Mouse (Mus musculus): ENCODE measurements around the gene Pde3b.
"Not testable (repeated sequence)": the region's sequence is repeated elsewhere in the genome, so short reads cannot be mapped to it uniquely, and the experiment has no call there.

Pde3b gene

DNA sequence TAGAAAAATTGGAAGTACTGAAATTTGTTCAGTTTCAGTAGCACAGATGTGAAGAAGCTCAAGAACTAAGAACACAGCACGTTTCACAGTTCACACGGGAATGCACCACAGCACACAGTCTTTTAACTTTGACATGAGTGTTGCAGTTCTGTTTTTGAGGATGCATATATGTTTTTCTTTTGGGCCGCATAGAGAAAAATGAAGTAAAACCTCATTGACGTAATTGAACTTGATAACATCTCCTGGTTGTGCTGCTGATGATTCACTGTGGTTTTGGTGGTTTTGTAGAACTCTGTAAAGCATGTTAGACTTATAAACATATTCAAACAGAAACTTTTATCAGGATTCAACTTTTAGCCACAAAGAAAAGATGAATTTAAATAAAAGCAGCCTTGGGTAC lies 64.7 kb downstream of the Pde3b start:
- DNase-seq (ENCODE audit: low spot score in 2 of 2): no peak

DNA sequence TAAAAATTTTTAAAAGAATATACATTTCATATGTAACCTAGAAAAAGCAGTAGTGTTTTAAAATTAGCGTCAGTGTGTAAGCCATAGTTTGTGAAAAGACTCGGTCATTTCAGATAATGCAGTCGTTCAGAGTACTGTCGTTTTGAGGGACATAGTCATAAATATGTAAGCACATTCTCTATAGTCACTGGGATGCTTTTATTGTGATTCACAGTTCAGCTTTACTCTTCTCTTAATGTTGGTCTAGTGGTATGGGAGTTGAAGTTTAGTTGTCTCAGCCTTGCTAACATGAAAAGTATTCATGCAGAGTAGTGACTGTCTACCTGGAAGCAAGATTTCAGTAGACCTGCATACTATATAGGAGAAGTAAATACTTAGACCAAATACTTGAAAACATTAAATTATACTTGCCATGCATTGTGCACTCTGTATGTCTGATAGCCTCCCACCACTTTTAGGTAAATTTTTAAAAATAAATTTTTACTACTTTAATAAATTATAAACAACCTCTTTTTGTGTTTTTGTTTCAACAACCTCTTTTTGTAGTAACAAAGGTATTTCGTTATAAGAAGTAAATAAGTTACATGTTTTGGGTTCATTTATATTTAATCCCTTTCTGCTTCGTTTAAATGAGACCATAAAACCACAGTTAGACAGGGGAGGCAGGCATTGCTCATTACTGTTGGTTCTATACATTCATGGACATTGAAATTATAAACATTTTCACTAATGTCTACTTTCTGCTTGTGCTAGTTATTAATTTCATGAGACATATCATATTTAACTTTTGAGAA lies 65.3 kb downstream of the Pde3b start:
- no peak for DNase-seq (ENCODE audit: low spot score in 2 of 2)

DNA sequence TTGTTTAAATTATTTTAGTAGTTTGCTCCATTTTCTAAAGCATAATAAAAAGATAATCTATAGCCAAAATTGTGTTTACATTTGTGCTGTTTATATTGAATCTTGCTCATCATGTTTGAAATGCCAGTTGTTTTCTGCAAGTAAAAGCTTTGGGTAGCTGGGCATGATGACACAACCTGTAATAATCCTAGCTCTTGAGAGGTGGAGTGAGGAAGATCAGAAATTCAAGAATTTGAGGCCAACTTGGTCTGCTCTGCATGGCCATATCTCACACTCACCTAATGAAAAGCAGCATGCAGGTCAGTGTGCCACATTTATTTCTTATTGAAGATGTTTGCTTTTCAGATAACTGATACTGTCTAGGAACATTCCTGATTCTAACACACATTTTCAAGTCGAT lies 65.9 kb downstream of the Pde3b start:
- DNase-seq (ENCODE audit: low spot score in 2 of 2): no peak

DNA sequence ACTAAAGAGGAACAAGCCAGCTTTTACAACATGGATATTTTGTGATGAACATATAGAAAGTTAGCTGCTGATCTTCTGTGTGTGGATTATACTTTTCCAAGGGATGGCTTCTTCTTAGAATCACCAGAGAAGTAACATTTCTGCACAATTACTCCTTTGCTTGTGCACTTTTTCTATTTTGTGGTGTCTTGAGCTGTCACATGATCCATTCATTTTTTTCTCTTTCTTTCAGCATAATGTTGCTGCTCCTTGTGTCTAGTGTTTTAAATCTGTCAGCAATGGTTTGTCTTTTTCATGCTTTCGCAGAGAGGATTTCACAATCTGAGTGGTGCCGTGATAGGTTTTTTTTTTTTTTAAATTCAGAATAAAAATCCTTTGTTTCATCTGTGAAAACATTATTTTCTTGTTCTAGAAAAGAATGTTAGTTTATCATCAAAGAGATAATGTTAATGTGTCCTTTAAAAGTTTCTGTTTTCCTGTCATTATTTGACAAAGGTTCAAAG lies 66.4 kb downstream of the Pde3b start:
- DNase-seq (ENCODE audit: low spot score in 2 of 2): no peak

DNA sequence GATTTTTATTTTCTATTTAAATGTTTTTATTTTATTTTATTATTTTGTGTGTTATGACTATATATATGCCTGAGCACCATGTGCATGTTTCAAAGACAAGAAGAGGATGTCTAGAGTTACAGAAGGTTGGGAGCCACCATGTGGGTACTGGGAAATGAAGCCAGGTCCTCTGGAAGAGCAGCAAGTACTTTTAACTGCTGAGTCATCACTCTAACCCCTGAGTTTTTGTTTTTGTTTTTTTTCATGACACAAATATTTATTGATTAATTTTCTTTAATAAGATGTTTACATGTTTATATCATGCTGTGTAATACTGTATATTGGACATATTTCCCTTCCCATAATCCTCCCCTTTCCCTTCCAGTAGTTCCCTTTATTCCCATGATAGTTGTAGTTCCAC lies 77.5 kb downstream of the Pde3b start:
- DNase-seq (ENCODE audit: low spot score in 2 of 2): no peak

DNA sequence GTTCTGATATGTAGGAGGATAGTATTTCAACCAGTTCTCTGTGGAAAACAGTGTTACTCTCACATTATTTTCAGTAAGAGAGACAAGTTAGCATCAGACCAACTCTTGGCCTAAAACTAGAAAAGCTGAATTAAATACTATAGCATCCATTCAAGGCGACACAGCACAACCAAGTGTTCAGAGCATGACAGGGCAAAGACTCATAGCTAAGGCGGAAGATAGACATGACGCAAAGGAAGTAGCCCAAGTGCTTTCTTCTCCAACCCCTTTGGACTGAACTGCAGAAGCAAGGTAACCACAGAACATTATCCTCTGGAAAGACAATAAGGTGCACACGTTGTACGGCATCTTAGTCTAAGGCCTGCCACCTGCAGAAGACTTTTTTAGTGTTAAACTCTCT lies 79.0 kb downstream of the Pde3b start:
- DNase-seq (ENCODE audit: low spot score in 2 of 2): no peak

DNA sequence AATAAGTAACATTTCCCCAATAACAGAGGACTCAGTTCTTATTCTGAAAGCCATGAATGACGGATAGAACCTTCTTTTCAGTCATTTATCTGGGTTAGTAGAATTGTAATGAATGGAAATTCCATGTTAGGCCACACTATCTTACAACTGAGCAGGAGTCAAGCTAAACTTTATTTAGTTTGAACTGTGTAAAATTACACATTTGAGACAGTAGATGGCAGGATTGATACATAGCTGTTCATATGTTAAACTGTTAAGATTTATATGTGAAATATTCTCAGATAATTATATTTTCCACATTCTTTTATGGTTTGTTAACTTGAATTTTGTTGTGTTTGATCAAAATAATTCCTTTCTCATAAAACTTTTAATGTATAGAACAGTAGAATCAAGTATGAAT lies 84.2 kb downstream of the Pde3b start:
- DNase-seq (ENCODE audit: low spot score in 2 of 2): no peak

DNA sequence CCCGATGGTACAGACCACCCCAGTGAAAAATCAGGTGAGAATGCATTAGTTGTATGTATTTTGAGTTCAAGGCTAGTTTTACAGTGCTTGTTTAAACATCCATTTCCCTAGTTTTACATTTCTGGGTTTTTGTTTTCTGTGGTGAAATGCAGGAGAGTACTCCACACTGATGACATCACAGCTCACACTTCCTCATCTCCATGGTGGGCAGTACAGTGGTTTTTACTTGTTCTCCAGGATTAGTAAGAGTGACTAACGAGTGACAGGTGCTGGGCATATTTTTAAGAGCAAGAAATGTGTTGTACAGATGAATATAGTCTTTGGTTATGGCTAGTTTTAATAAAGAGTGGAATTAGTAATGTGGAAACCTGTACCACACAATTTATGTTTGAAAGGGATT lies 93.8 kb downstream of the Pde3b start:
- no peak for DNase-seq (ENCODE audit: low spot score in 2 of 2)

DNA sequence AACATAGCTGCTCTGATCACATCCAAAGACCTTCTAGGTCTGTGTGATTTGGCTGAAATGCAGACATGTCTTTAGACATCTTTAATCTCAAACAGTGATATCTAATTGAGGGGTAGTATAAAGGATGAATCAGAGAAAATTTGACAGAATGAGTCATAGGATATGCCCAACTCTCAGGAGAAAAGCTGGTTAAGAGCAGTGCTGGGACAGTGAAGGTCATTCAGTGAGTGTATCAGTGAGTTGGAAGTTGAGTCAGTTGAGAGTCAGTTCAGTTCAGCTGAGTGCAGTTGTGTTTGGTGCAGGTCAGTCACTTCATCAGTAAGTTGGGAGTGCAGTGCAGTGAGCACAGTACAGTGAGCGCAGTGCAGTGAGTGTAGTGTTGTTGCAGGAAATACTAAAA lies 105.0 kb downstream of the Pde3b start:
- DNase-seq (ENCODE audit: low spot score in 2 of 2): no peak

DNA sequence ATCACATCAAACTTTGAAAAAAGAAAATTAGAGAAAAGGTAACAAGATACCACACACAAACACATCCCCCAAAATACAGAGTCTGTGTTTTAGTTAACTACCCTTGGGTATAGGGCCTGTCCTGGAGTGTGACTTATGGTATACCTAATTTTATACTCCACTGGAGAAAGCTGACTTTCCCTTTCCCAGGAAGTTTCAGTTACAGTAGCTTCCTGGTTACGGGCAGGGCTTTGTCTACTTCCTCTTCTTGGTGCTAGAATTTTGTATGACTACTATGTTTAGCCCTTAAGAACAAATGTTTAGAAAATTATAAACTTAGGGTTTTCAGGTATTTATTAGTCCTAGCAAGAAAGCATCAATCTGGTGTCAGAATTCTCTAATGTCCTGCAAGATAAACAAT lies 111.2 kb downstream of the Pde3b start:
- no peak for DNase-seq (ENCODE audit: low spot score in 2 of 2)

DNA sequence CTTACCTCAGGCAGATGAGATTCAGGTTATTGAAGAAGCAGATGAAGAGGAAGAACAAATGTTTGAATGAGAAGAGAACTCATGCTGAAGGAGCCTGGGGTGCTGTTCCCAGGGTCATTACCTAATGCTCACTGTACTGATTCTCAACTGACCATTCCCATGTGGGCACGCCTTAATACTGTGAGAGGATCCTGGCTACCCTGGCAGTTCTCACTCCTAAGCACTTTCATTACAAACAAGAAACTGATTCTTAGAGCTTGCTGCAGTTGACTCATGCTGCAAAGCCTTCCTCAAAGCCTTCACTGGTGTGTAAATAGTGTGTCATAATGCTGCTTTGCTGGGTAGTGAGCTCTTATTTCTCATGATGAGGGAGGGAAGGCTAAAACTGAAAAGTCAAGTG lies 121.1 kb downstream of the Pde3b start:
- no peak for DNase-seq (ENCODE audit: low spot score in 2 of 2)

DNA sequence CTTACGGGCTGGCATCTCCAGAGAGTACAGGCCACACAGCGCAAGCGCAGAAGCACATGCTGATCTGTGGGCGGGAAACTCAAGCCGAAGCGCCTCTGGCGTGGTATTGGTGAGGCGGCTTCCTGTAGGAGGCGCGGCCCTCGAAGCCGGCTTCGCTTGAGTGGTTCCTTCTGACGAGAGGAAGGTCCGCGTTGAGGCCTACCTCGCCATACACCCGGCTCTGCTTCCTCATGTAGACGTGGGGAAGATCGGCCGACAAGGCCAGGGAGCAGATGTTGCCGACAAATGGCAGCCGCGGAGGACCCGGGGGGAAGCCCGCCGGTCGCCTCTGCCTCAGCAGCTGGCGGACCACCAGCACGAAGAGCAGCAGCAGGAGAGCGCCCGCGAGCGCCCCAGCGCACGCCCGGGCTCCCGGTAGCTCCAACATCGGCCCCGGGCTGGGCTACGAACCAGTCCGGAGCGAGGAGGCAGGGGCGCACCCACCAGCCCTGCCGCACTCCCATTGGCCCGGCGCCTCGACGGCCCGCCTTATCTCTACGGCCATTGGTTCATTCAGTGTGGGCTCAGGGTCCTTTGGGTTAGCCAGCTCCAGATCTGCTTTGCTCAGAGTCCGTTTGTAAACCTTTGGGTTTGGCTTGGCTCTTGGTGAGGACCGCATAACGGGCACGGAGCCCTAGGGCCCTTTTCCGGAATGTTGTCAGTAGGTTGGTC lies 147.6 kb downstream of the Pde3b start, which contains the start of gene Cyp2r1:
Gene Cyp2r1, minus strand, starts transcription at position 442 of the 711 bp plus-strand sequence.
- peak; percentile 68 to 79 for DNase-seq (ENCODE audit: low spot score in 2 of 2)

DNA sequence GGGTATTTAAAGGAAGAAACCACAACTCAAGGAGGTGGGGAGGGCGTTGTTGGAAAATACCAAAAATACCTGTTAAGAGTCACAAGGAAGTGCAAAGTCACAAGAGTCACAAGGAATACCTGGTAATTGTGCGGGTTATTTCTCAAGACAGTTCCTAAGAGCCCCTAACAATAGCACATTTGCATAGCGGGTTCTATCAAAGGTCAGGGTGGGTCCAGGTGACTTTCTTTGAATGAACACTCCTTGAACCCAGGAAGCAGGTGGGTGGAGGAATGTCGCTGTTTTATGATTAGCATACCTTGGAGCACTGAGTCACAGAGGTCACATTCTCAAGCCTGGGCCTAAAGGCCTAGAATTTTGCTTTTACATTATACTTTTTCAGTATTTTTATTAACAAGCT lies 158.8 kb downstream of the Pde3b start:
- DNase-seq (ENCODE audit: low spot score in 2 of 2): not testable (repeated sequence)

DNA sequence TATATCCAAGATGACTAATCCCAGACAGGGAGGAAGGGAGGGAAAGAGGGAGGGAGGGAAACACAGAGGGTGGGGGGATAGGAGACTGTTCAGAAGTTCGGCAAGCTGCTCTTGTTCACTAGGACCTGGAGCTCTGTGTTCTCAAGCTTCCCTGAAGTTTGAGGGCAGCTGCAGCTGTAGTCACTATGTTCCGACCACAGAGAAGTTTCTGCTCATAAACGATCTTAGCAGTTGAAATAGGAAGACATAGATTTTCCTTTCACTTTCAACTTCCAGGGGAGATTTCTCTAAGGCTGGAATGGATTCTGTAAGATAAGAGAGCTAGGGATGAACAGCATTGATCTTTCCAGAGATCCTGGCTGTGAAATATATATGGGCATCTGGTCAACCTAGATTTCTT lies 161.8 kb downstream of the Pde3b start:
- DNase-seq (ENCODE audit: low spot score in 2 of 2): no peak

DNA sequence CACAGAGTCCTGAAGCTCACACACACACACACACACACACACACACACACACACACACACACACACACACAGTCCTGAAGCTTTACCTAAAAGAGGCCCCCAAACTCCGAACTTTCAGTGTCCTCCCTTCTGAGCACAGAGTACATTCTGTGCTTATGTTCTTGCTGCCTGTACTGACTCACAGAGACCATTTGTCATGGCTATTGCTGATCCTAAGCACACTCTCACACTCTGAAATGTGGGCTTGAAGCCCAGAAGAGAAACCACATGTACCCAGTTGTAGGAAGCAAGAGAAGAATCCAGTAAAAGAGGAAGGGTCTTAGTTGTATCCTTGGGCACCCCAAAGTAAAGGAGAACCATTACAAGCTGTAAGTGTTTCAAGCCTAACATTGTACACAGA lies 162.6 kb downstream of the Pde3b start:
- no peak for DNase-seq (ENCODE audit: low spot score in 2 of 2)

DNA sequence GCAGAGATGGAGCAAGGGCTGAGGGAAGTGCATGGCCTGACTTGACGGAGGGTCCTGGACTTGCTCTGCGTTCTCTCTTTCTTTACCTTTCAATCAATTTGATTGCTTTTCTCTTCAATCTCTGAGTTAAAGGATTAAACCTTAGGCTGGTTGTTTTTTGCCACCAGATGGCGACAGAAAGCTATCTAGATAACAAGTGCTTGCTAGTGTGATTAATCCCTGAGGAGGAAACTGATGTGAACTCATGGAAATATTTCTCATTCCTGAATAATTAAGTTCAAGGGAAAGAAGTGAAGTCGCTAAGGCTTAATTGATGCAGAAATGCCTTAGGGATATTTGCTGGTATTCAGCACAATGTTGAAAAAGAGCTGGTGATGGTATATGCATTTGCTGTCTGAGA lies 165.3 kb downstream of the Pde3b start:
- peak in 1 of 2 experiments; percentile 17 for DNase-seq (ENCODE audit: low spot score in 2 of 2)

DNA sequence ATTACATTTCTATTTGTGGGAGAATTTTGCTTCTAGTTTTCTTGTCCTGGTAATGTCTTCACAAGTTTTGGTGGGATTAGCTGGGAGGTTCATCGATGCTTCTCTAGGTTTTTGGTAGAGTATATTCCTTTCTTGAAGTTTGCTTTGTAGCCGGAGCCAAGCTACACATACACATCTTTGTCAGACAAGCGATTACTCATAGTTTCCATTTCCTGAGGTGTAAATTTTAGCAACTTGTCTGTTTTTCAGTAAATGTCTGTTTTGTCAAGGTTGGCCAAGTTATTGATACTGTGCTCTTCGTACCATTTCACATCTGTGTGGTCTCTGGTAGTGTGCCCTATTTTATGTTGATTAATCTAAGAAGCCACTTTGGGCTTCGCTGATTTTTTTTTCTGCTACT lies 166.1 kb downstream of the Pde3b start:
- no peak for DNase-seq (ENCODE audit: low spot score in 2 of 2)

DNA sequence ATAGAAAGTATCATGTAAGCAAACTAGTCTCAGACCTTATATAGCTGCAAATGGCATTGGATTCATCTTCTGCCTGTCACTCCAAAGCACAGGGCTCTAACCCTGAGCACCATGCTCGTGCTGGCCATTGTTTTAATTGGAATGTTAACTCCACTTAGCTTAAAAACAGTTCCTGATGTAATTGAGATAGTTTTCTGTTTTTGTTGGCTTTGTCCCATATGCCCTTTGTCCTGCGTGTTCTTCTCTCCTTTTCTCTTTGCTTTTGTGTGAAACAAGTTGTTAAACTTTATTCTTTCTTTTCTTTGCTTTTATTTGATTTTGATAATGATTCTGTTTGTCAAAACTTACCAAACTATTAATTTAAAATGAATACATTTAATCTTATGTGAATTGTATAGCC lies 167.4 kb downstream of the Pde3b start:
- DNase-seq (ENCODE audit: low spot score in 2 of 2): no peak
